Mouse (Mus musculus) forebrain, embryonic 15.5 days (tissue): Measurements from ENCODE around the gene Lmbrd2. TPM values are rescaled to one million over a fixed set of nuclear protein-coding genes. Genes with fewer than 3 reads are reported as not detected.

ENCODE experiments used
- ATAC-seq: fragments of 200-750 bp; cut with Nextera tagmentation; replicated peaks from 2 replicates; pipeline ENCODE4 v1.8.0; 2017; ENCODE audit warnings: mild to moderate bottlenecking, moderate TSS enrichment, moderate library complexity
- H3K27ac ChIP-seq: fragments of 300-500 bp; sonication (generic); replicated peaks from 2 replicates; pipeline ENCODE4 v1.5.1; 2015; ENCODE audit warnings: mild to moderate bottlenecking, inconsistent platforms
- H3K27me3 ChIP-seq: fragments of 300-500 bp; sonication (generic); 2 replicates; pipeline ENCODE4 v1.6.1; 2015; ENCODE audit warnings: inconsistent platforms
- H3K36me3 ChIP-seq: fragments of 300-500 bp; sonication (generic); 2 replicates; pipeline ENCODE4 v1.6.1; 2015; ENCODE audit warnings: mild to moderate bottlenecking, inconsistent platforms
- H3K4me1 ChIP-seq: fragments of 300-500 bp; sonication (generic); 2 replicates; pipeline ENCODE4 v1.6.1; 2015; ENCODE audit warnings: inconsistent platforms
- H3K4me2 ChIP-seq: fragments of 300-500 bp; sonication (generic); replicated peaks from 2 replicates; pipeline ENCODE4 v1.6.1; 2015; ENCODE audit warnings: mild to moderate bottlenecking, inconsistent platforms
- H3K4me3 ChIP-seq: fragments of 300-500 bp; sonication (generic); 2 replicates; pipeline ENCODE4 v1.5.1; 2015; ENCODE audit warnings: mild to moderate bottlenecking, inconsistent platforms
- H3K9ac ChIP-seq: fragments of 300-500 bp; sonication (generic); replicated peaks from 2 replicates; pipeline ENCODE4 v1.6.1; 2015; ENCODE audit warnings: mild to moderate bottlenecking, inconsistent platforms
- H3K9me3 ChIP-seq: fragments of 300-500 bp; sonication (generic); 2 replicates; pipeline ENCODE4 v1.6.1; 2016; ENCODE audit warnings: inconsistent platforms
- WGBS: fragments of 180-500 bp; shearing (Covaris S2); methylation state at CpG from one replicate; pipeline ENCODE4 v1.1.7; 2015; ENCODE audit warnings: mixed read lengths; 5-methylcytosine and 5-hydroxymethylcytosine counted together
- polyA plus RNA-seq: library from polyadenylated mRNA; unstranded; fragments of >200 nt; fragmentation: Nextera tagmentation; extraction: Ambion mirVana; gene quantifications from 2 replicates; pipeline ENCODE4 v1.2.1, GENCODE M21; 2015

The Lmbrd2 gene
- polyA plus RNA-seq, 1 experiment from 2014 or later: 4.2 TPM

DNA sequence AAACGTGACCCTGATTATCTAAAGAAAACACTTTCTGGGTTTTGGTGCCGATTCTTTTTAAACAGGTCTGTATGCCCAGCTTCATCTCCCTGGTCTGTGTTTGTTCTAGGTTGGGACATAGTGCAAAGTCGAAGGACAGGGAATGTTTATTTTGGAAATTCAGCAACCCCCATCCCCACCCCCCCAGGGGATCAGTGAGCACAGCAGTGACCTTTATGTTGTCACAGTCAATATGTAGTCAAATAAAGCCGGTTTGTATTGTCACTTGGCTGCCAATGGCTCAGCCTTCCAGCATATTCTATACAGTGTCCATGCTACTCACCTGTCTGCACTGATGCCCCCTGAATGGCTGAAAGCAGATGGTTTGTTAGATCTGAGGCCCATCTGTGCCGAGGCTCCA lies 25.8 kb upstream of the Lmbrd2 start:
- no peak overlapping the region for H3K9ac ChIP-seq
- H3K4me1 ChIP-seq: no peaks in the 10 kb centered on the region
- no peak overlapping the region for H3K4me2 ChIP-seq
- no peaks in the 10 kb centered on the region for H3K9me3 ChIP-seq
- no peak for ATAC-seq
- no peak overlapping the region for H3K27ac ChIP-seq
- 85% methylated on average over 5 of the region's 5 CpGs for WGBS
- H3K4me3 ChIP-seq: no peak overlapping the region
- peaks cover 64% of the 10 kb centered on the region for H3K36me3 ChIP-seq
- H3K27me3 ChIP-seq: no peaks in the 10 kb centered on the region

DNA sequence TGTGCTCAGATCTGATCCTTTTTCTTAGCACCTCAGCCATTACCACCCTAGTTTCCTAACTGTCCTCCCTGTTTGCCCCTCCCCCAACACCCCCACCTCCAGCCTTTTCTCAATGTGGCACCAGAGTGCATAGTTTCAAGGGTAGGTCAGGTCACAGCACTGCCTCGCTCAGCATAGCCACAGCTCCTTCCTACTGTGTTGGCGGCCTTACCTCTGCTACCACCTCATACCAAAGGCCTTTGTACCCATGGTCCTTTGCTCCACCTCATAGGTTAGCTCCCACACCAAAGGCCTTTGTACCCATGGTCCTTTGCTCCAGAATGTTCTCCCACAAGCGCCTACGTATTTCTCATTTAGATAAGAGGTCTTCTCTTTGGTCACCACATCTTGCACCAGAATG lies 21.5 kb upstream of the Lmbrd2 start:
- Histone ChIP-seq H3K9ac (no peak overlapping the region), H3K27me3 (no peaks in the 10 kb centered on the region), H3K4me3 (no peak overlapping the region), H3K27ac (no peak overlapping the region), H3K9me3 (no peaks in the 10 kb centered on the region), H3K4me2 (no peak overlapping the region), H3K4me1 (no peaks in the 10 kb centered on the region), H3K36me3 (peaks cover 70% of the 10 kb centered on the region)
- WGBS: 96% methylated on average over 4 of the region's 4 CpGs
- ATAC-seq: no peak

DNA sequence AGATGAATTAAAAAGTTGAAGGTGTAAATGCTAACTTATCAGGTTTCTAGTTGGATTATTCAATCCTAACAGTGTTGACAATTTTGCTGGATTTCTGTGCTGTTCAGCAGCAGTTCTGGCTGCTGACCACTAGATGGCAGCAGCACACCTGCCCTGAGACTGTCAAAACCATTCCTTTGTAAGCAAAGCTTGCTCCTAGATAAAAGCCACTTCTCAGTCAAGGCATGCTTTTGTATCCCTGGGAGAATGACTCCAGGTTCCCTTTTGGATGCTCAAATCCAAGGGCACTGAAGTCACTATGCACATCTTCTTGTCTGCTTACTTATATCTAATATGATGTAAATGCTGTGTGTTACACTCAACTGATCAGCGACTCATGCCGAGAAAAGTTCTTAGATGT lies 20.3 kb upstream of the Lmbrd2 start:
- no peak overlapping the region for H3K4me2 ChIP-seq
- H3K4me3 ChIP-seq: no peak overlapping the region
- no peak overlapping the region for H3K9ac ChIP-seq
- WGBS: 93% methylated on average over 2 of the region's 2 CpGs
- ATAC-seq: peak; percentile 80
- no peaks in the 10 kb centered on the region for H3K9me3 ChIP-seq
- no peaks in the 10 kb centered on the region for H3K27me3 ChIP-seq
- H3K36me3 ChIP-seq: peaks cover 70% of the 10 kb centered on the region
- H3K27ac ChIP-seq: peak overlapping the region; percentile 42; the same call in 1 of the 2 replicates
- H3K4me1 ChIP-seq: no peaks in the 10 kb centered on the region

DNA sequence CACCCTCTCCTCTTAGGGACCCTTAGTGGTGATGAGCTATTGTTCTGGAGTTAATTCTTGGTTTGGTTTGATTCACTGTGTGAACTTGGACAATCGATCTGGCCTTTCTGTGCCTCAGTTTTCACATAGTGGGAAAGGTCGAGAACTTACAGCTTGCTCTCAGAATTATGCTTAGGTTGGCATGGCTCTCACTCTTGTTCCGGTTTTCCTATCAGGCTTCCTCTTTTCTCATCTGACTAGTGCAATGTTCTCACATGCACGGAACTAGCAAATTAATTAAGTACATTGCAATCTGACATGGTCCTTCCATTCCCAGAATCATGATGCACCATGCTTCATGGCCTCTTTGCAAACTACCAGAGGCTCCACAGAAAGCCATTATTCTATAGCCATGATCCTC lies 17.4 kb upstream of the Lmbrd2 start:
- Histone ChIP-seq H3K36me3 (peaks cover 56% of the 10 kb centered on the region), H3K27me3 (no peaks in the 10 kb centered on the region), H3K4me3 (no peak overlapping the region), H3K27ac (no peak overlapping the region), H3K4me2 (no peak overlapping the region), H3K9ac (no peak overlapping the region), H3K9me3 (no peaks in the 10 kb centered on the region), H3K4me1 (no peaks in the 10 kb centered on the region)
- no peak for ATAC-seq
- WGBS: 92% methylated on average over 4 of the region's 4 CpGs

DNA sequence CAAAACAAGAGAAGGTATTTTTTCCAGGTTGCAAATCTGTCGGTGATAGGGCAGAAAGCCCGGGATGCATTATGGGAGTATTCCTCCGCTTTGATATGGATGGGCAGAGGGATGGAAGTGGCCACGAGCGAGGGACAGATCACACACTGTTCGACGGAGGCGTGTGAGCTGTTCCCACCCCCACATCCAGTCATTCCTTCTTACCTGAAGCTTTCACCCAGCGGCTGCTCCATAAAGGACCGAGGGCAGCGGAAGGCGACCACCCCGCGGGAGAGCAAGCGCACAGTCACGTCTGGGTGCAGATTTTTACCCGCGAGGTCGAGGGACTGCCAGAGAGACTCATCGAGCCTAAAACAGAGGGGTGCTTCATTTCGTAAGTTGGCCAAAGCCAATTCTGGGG lies 15.5 kb upstream of the Lmbrd2 start:
- Histone ChIP-seq H3K27me3 (no peaks in the 10 kb centered on the region), H3K27ac (no peak overlapping the region), H3K9ac (no peak overlapping the region), H3K4me1 (no peaks in the 10 kb centered on the region), H3K9me3 (no peaks in the 10 kb centered on the region), H3K4me3 (no peak overlapping the region), H3K36me3 (peaks cover 53% of the 10 kb centered on the region), H3K4me2 (no peak overlapping the region)
- WGBS: 93% methylated on average over 21 of the region's 21 CpGs
- no peak for ATAC-seq

DNA sequence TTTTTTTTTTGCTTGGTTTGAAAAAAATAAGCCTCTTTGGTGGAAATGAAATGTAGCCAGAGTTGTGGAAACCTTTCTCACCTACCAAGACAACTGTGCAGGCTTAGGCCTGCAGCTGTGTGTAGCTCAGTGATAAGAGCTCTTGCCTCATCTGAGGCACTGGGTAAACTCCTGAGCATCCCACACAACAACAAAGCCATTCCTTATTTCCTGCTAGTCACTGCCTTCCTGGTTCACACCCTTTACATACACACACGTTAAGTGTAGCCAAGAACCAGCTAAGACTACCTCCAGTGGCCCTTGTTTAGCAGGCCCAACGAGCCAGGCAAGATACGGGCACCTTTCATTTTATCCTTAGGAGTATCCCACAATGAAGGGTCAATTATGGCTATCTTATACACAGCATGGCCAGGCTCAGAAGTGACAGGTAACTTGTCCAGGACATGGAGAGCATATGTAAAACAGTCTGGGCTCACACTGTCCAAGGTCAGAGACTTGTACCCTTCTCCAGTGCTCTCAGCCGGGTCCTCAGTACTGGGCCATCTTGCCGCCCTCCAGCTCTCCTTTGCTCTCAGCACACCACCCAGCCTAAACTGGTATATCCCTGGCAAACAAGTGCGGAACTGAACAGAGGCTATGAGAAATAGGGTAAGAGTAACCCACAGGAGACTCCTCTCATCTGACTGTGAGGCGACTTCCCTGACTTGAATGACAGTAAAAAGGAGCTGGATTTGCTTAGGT lies 13.1 kb upstream of the Lmbrd2 start:
- Histone ChIP-seq H3K9ac (no peak overlapping the region), H3K4me3 (no peak overlapping the region), H3K27ac (no peak overlapping the region), H3K36me3 (peaks cover 53% of the 10 kb centered on the region), H3K27me3 (no peaks in the 10 kb centered on the region), H3K4me1 (no peaks in the 10 kb centered on the region; the same call in 1 of the 2 replicates), H3K9me3 (no peaks in the 10 kb centered on the region), H3K4me2 (no peak overlapping the region)
- WGBS: 93% methylated on average over 7 of the region's 7 CpGs
- ATAC-seq: no peak

DNA sequence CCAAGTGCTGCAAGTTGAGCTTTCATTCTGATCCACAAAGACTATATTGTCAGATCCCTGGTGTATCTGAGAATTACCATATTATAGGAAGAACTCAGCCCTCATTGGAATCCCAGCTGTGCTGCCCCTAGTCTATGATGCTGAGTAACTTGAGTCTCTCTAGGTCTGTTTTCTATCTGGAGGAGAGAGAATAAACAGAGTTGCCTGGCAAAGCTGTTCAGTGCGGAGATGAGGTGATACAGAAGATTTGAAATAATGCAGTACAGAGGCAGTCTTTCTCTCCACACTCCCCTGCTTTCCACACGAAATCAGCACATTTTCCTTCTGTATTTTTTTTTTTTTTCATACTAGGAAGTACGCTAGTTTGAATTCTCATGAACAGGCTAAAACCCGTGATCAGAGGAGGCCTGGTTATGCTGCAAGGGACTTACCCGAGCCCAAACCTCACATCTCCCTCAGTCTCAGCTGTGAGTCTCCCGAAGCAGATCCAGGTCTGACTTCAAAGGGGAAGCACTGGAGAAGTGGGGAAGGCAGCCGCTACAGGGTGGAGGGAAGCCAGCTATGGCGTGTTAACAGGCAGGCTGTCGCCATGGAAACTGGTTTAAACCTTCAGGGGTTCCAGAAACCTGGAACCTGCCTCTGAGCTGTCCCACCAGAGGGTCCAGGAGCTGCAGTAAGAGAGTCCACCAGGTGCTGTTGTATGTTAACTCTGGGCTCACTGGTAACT lies 9.4 kb upstream of the Lmbrd2 start:
- Histone ChIP-seq H3K4me3 (no peak overlapping the region), H3K27me3 (no peaks in the 10 kb centered on the region), H3K9me3 (no peaks in the 10 kb centered on the region), H3K36me3 (peaks cover 30% of the 10 kb centered on the region), H3K9ac (no peak overlapping the region), H3K27ac (no peak overlapping the region; the same call in 1 of the 2 replicates), H3K4me2 (no peak overlapping the region), H3K4me1 (peaks cover 12% of the 10 kb centered on the region)
- 73% methylated on average over 9 of the region's 9 CpGs for WGBS
- ATAC-seq: 0 out of 2 replicates have a peak, but pooled peaks have one; percentile 20

DNA sequence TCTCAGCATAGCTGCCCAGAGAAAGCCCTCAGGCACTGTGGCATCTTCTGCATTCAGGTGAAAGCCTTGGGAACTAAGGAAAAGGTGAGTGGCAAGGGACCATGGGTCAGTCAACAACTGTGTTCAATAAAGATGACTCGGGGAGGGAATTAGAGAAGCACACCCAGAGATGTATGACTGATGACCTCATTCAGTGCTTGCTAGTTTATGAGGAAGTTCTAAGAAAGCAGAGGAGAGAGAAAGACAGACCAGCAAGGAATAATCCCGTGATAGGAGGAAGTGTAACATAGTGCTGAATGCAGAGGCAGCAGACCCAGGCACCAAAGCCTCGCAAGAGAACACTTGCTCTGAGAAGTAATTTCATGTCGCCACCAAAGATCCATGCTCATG lies 8.9 kb upstream of the Lmbrd2 start:
- Histone ChIP-seq H3K4me1 (peaks cover 12% of the 10 kb centered on the region), H3K4me3 (no peak overlapping the region), H3K27me3 (no peaks in the 10 kb centered on the region), H3K36me3 (peaks cover 36% of the 10 kb centered on the region), H3K9me3 (no peaks in the 10 kb centered on the region), H3K27ac (no peak overlapping the region), H3K4me2 (no peak overlapping the region), H3K9ac (no peak overlapping the region)
- WGBS: 85% methylated on average over 4 of the region's 4 CpGs
- no peak for ATAC-seq

DNA sequence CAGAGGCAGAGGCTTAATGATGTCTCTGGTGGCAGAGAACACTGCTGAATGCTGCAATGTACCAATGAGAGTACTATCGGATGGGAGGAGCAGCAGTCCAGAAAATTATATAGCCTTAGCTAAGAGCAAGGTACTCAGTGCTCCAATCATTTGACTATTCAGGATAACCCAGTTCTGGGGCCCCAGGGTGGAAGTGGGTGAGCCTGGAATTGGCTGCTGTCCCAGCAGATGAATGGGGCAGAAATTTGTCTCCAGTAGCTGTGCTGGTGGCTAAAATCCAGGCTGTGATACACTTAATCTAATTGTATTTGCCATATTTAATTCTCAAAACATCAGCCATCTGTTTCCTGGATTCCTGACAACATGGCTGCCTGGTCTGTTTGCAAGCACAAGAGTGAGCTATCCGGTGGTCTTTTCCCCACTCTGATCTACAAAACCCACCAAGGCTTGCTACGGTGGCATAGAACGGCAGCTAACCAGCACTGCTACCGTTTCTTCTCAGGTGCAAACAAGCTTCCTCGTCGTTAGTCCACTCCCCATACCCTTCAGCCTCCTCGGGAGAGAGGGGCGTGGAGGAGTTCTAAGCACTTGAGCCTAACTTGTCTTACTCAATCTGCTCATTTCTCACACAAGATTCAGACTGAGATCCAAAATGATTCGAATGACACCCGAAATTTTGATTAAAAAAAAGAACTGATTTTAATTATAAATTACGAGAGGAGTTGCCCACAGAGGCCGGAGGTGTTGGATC lies 7.5 kb upstream of the Lmbrd2 start:
- 64% methylated on average over 13 of the region's 13 CpGs for WGBS
- H3K27me3 ChIP-seq: no peaks in the 10 kb centered on the region
- peak; percentile 65 for ATAC-seq
- peak overlapping the region; percentile 41 for H3K27ac ChIP-seq
- no peaks in the 10 kb centered on the region for H3K9me3 ChIP-seq
- no peak overlapping the region for H3K4me2 ChIP-seq
- H3K9ac ChIP-seq: no peak overlapping the region
- peaks cover 41% of the 10 kb centered on the region for H3K36me3 ChIP-seq
- no peak overlapping the region for H3K4me3 ChIP-seq
- peaks cover 20% of the 10 kb centered on the region for H3K4me1 ChIP-seq

DNA sequence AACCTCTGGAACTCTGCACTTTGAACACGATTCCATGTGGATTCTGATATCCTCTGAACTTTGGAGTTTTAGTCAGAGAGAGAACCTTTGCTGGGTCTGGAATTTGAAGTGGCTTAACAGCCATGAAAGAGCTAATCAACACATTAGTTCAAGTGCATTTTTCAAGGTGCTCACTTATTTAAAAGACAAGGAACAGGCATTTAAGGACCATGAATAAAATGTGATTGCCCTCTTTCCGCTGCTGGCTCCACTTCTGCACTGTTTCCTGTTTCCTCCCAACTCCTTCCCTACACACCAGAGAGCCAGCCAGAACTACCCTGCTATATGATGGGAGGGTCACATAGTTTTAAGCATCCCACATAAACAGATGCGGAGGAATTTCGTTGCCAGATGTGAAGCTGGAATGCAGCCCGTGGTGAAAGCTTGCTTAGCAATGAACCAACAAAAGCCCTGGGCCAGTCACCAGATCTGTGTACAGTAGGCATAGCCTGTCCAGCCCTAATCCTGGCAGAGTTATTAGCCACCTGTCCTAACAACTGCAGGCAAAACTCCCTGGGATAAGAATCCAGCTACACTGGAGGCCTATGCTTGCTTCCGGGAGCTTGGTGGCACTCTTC lies 5.4 kb upstream of the Lmbrd2 start:
- H3K4me2 ChIP-seq: no peak overlapping the region
- H3K4me1 ChIP-seq: peaks cover 39% of the 10 kb centered on the region
- no peak overlapping the region for H3K4me3 ChIP-seq
- no peak overlapping the region for H3K9ac ChIP-seq
- no peaks in the 10 kb centered on the region for H3K27me3 ChIP-seq
- WGBS: 80% methylated on average over 6 of the region's 6 CpGs
- no peak for ATAC-seq
- no peaks in the 10 kb centered on the region for H3K9me3 ChIP-seq
- H3K36me3 ChIP-seq: peaks cover 35% of the 10 kb centered on the region
- H3K27ac ChIP-seq: no peak overlapping the region

DNA sequence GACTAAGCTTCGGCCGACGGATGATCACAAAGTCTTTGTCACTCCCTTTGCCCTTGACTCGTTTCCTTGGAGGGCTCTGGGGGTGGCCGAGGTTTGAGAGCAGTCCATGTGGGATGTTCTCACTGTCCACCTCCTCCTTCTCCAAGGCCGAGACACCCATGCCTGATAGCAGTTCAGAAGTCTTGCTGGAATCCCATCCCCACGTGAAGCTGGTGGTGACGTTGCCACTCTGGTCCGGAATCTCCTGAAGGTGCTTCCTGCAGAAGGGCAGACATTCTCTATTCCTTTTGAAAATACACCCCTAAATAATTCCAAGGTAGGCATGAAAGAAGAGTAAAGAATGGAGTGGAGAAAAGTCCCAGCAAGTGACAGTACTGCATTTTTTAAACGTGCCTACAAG lies 903 bp upstream of the Lmbrd2 start:
- Histone ChIP-seq H3K27me3 (no peaks in the 10 kb centered on the region), H3K27ac (no peak overlapping the region), H3K9me3 (no peaks in the 10 kb centered on the region), H3K4me1 (peaks cover 42% of the 10 kb centered on the region), H3K36me3 (peaks cover 21% of the 10 kb centered on the region), H3K4me3 (peak overlapping the region; percentile 62), H3K4me2 (peak overlapping the region; percentile 56), H3K9ac (peak overlapping the region; percentile 53)
- 28% methylated on average over 10 of the region's 10 CpGs for WGBS
- no peak for ATAC-seq
